Mouse (Mus musculus): Measurements from ENCODE around the gene Tmem106c. TPM values are rescaled to one million over a fixed set of nuclear protein-coding genes. Genes with fewer than 3 reads are reported as not detected.

The Tmem106c gene
- polyA plus RNA-seq, 1 experiment from 2014 or later, result 52.0 TPM

- DNase-seq (ENCODE audit: low spot score), result no peak
- peak overlapping the region; percentile 49; the same call in 1 of the 2 replicates for H3K27ac ChIP-seq (ENCODE audit: low read depth, low read length)
Observed at GRCm38 (mm10) chr15:97963329-97963988, 541 bp upstream of the Tmem106c start.

GRCm38 (mm10) chr15:97964836-97965187 lies 812 bp downstream of the Tmem106c start:
- Histone ChIP-seq H3K27ac (ENCODE audit: low read depth, low read length) (peak overlapping the region; percentile 71; the same call in 1 of the 2 replicates), H3K4me3 (ENCODE audit: low read depth, low read length) (peak overlapping the region; percentile 56), H3K36me3 (ENCODE audit: control insufficient read depth, insufficient read depth, low read length) (no peaks in the 10 kb centered on the region), H3K4me2 (replicated peaks; ENCODE audit: low read depth, low read length) (peak overlapping the region; percentile 71), H3K27me3 (ENCODE audit: control insufficient read depth, insufficient read depth, low read length) (no peaks in the 10 kb centered on the region), H3K4me1 (replicated peaks; ENCODE audit: control insufficient read depth, insufficient read depth, low read length) (peaks cover 3% of the 10 kb centered on the region; the same call in 1 of the 2 replicates), H3K9me3 (ENCODE audit: control insufficient read depth, low read length) (no peaks in the 10 kb centered on the region), H3K9ac (ENCODE audit: low read depth, low read length) (peak overlapping the region; percentile 68)
- DNase-seq (ENCODE audit: low spot score) (no peak), ATAC-seq (ENCODE audit: low FRiP score) (no peak)
- 20% methylated on average over 7 of the region's 7 CpGs for WGBS

More at GRCm38 (mm10) chr15:97963329-97963988, 541 bp upstream of the Tmem106c start:
- H3K27me3 ChIP-seq (ENCODE audit: control insufficient read depth, insufficient read depth, low read length), result no peaks in the 10 kb centered on the region
- H3K9ac ChIP-seq (ENCODE audit: low read depth, low read length), result peak overlapping the region; percentile 37
- peak overlapping the region; percentile 71 for H3K4me2 ChIP-seq (replicated peaks; ENCODE audit: low read depth, low read length)
- no peaks in the 10 kb centered on the region for H3K9me3 ChIP-seq (ENCODE audit: control insufficient read depth, low read length)
- H3K4me1 ChIP-seq (replicated peaks; ENCODE audit: control insufficient read depth, insufficient read depth, low read length), result peaks cover 3% of the 10 kb centered on the region; the same call in 1 of the 2 replicates
- 11% methylated on average over 13 of the region's 13 CpGs for WGBS
- ATAC-seq (ENCODE audit: low FRiP score), result peak; percentile 48
- peak overlapping the region; percentile 56 for H3K4me3 ChIP-seq (ENCODE audit: low read depth, low read length)
- H3K36me3 ChIP-seq (ENCODE audit: control insufficient read depth, insufficient read depth, low read length), result no peaks in the 10 kb centered on the region

GRCm38 (mm10) chr15:97965311-97966045 lies 1.5 kb downstream of the Tmem106c start:
- ATAC-seq (ENCODE audit: low FRiP score), result no peak
- DNase-seq (ENCODE audit: low spot score), result no peak
- Histone ChIP-seq H3K9ac (ENCODE audit: low read depth, low read length) (no peak overlapping the region), H3K36me3 (ENCODE audit: control insufficient read depth, insufficient read depth, low read length) (no peaks in the 10 kb centered on the region), H3K4me3 (ENCODE audit: low read depth, low read length) (no peak overlapping the region), H3K27me3 (ENCODE audit: control insufficient read depth, insufficient read depth, low read length) (no peaks in the 10 kb centered on the region), H3K9me3 (ENCODE audit: control insufficient read depth, low read length) (no peaks in the 10 kb centered on the region), H3K27ac (ENCODE audit: low read depth, low read length) (no peak overlapping the region), H3K4me2 (replicated peaks; ENCODE audit: low read depth, low read length) (peak overlapping the region; percentile 71; the same call in 1 of the 2 replicates), H3K4me1 (replicated peaks; ENCODE audit: control insufficient read depth, insufficient read depth, low read length) (peaks cover 3% of the 10 kb centered on the region; the same call in 1 of the 2 replicates)
- 65% methylated on average over 17 of the region's 17 CpGs for WGBS

- peak; percentile 55 for DNase-seq (ENCODE audit: low spot score)
- H3K4me1 ChIP-seq (replicated peaks; ENCODE audit: control insufficient read depth, insufficient read depth, low read length), result peaks cover 1% of the 10 kb centered on the region; the same call in 1 of the 2 replicates
- no peaks in the 10 kb centered on the region for H3K27me3 ChIP-seq (ENCODE audit: control insufficient read depth, insufficient read depth, low read length)
- H3K27ac ChIP-seq (ENCODE audit: low read depth, low read length), result no peak overlapping the region
- H3K36me3 ChIP-seq (ENCODE audit: control insufficient read depth, insufficient read depth, low read length), result no peaks in the 10 kb centered on the region
- H3K4me2 ChIP-seq (replicated peaks; ENCODE audit: low read depth, low read length), result no peak overlapping the region
- H3K9ac ChIP-seq (ENCODE audit: low read depth, low read length), result no peak overlapping the region
- ATAC-seq (ENCODE audit: low FRiP score), result no peak
- 45% methylated on average over 6 of the region's 6 CpGs for WGBS
- no peaks in the 10 kb centered on the region for H3K9me3 ChIP-seq (ENCODE audit: control insufficient read depth, low read length)
- no peak overlapping the region for H3K4me3 ChIP-seq (ENCODE audit: low read depth, low read length)
Observed at GRCm38 (mm10) chr15:97970299-97970698, 6.3 kb downstream of the Tmem106c start.

GRCm38 (mm10) chr15:97972580-97972979 lies 8.6 kb downstream of the Tmem106c start:
- no peaks in the 10 kb centered on the region for H3K4me1 ChIP-seq (replicated peaks; ENCODE audit: control insufficient read depth, insufficient read depth, low read length)
- H3K27ac ChIP-seq (ENCODE audit: low read depth, low read length), result no peak overlapping the region
- DNase-seq (ENCODE audit: low spot score) (no peak), ATAC-seq (ENCODE audit: low FRiP score) (no peak)
- peaks cover 12% of the 10 kb centered on the region for H3K36me3 ChIP-seq (ENCODE audit: control insufficient read depth, insufficient read depth, low read length)
- no peaks in the 10 kb centered on the region for H3K9me3 ChIP-seq (ENCODE audit: control insufficient read depth, low read length)
- no peak overlapping the region for H3K9ac ChIP-seq (ENCODE audit: low read depth, low read length)
- WGBS, result 83% methylated on average over 6 of the region's 6 CpGs
- no peak overlapping the region for H3K4me3 ChIP-seq (ENCODE audit: low read depth, low read length)
- no peaks in the 10 kb centered on the region for H3K27me3 ChIP-seq (ENCODE audit: control insufficient read depth, insufficient read depth, low read length)
- H3K4me2 ChIP-seq (replicated peaks; ENCODE audit: low read depth, low read length), result no peak overlapping the region

GRCm38 (mm10) chr15:97973248-97974005 lies 9.4 kb downstream of the Tmem106c start:
- H3K27me3 ChIP-seq (ENCODE audit: control insufficient read depth, insufficient read depth, low read length), result no peaks in the 10 kb centered on the region
- WGBS, result 34% methylated on average over 11 of the region's 11 CpGs
- ATAC-seq (ENCODE audit: low FRiP score) (no peak), DNase-seq (ENCODE audit: low spot score) (no peak)
- H3K36me3 ChIP-seq (ENCODE audit: control insufficient read depth, insufficient read depth, low read length), result peaks cover 19% of the 10 kb centered on the region
- no peak overlapping the region for H3K4me3 ChIP-seq (ENCODE audit: low read depth, low read length)
- no peaks in the 10 kb centered on the region for H3K9me3 ChIP-seq (ENCODE audit: control insufficient read depth, low read length)
- H3K4me2 ChIP-seq (replicated peaks; ENCODE audit: low read depth, low read length), result no peak overlapping the region
- H3K4me1 ChIP-seq (replicated peaks; ENCODE audit: control insufficient read depth, insufficient read depth, low read length), result no peaks in the 10 kb centered on the region
- H3K9ac ChIP-seq (ENCODE audit: low read depth, low read length), result no peak overlapping the region
- H3K27ac ChIP-seq (ENCODE audit: low read depth, low read length), result no peak overlapping the region

GRCm38 (mm10) chr15:97981560-97981959 lies 17.6 kb downstream of the Tmem106c start:
- WGBS, result 98% methylated on average over 6 of the region's 6 CpGs
- no peaks in the 10 kb centered on the region for H3K27me3 ChIP-seq (ENCODE audit: control insufficient read depth, insufficient read depth, low read length)
- H3K9ac ChIP-seq (ENCODE audit: low read depth, low read length), result no peak overlapping the region
- DNase-seq (ENCODE audit: low spot score) (no peak), ATAC-seq (ENCODE audit: low FRiP score) (no peak)
- no peak overlapping the region for H3K4me3 ChIP-seq (ENCODE audit: low read depth, low read length)
- no peak overlapping the region for H3K4me2 ChIP-seq (replicated peaks; ENCODE audit: low read depth, low read length)
- no peaks in the 10 kb centered on the region for H3K4me1 ChIP-seq (replicated peaks; ENCODE audit: control insufficient read depth, insufficient read depth, low read length)
- peaks cover 46% of the 10 kb centered on the region for H3K36me3 ChIP-seq (ENCODE audit: control insufficient read depth, insufficient read depth, low read length)
- no peaks in the 10 kb centered on the region for H3K9me3 ChIP-seq (ENCODE audit: control insufficient read depth, low read length)
- H3K27ac ChIP-seq (ENCODE audit: low read depth, low read length), result no peak overlapping the region

GRCm38 (mm10) chr15:97989544-97989943 lies 25.5 kb downstream of the Tmem106c start:
- Histone ChIP-seq H3K27me3 (ENCODE audit: control insufficient read depth, insufficient read depth, low read length) (no peaks in the 10 kb centered on the region), H3K4me2 (replicated peaks; ENCODE audit: low read depth, low read length) (no peak overlapping the region), H3K9me3 (ENCODE audit: control insufficient read depth, low read length) (no peaks in the 10 kb centered on the region), H3K27ac (ENCODE audit: low read depth, low read length) (peak overlapping the region; percentile 96), H3K4me3 (ENCODE audit: low read depth, low read length) (no peak overlapping the region), H3K9ac (ENCODE audit: low read depth, low read length) (peak overlapping the region; percentile 20; the same call in 1 of the 2 replicates), H3K4me1 (replicated peaks; ENCODE audit: control insufficient read depth, insufficient read depth, low read length) (peaks cover 25% of the 10 kb centered on the region), H3K36me3 (ENCODE audit: control insufficient read depth, insufficient read depth, low read length) (peaks cover 8% of the 10 kb centered on the region)
- WGBS, result 21% methylated on average over 1 of the region's 1 CpGs
- peak; percentile 39 for ATAC-seq (ENCODE audit: low FRiP score)
- DNase-seq (ENCODE audit: low spot score), result peak; percentile 71

Measured in hindbrain, embryonic 11.5 days (tissue).